Mouse (Mus musculus): ENCODE results near the gene Alox12b. TPM values are rescaled to one million over a fixed set of nuclear protein-coding genes. Genes with fewer than 3 reads are reported as not detected.

Gene Alox12b
- polyA plus RNA-seq, 1 experiment from 2014 or later, result 0.36 TPM

- Histone ChIP-seq H3K9me3 (replicated peaks; ENCODE audit: low read length) (no peaks in the 10 kb centered on the region), H3K9ac (ENCODE audit: low read depth, low read length) (no peak overlapping the region), H3K4me1 (replicated peaks; ENCODE audit: insufficient read depth, low read length) (peaks cover 4% of the 10 kb centered on the region; the same call in 1 of the 2 replicates), H3K36me3 (ENCODE audit: insufficient read depth, low read length) (peaks cover 31% of the 10 kb centered on the region), H3K4me3 (replicated peaks; ENCODE audit: low read depth, low read length) (peak overlapping the region; percentile 48), H3K27ac (no peak overlapping the region), H3K27me3 (ENCODE audit: insufficient read depth, low read length) (no peaks in the 10 kb centered on the region), H3K4me2 (ENCODE audit: low read length) (peak overlapping the region; percentile 57)
- no peak for TF ChIP-seq CTCF (IDR thresholded peaks at IDR 0.05; ENCODE audit: low read depth)
- 8% methylated on average over 21 of the region's 21 CpGs for WGBS
- no peak for DNase-seq (ENCODE audit: low spot score)
- no peak for ATAC-seq (replicated peaks; ENCODE audit: low FRiP score, low read depth)
Measured at GRCm38 (mm10) chr11:69111051-69111810, 45.6 kb upstream of the Alox12b start.

- H3K4me2 ChIP-seq (ENCODE audit: low read length), result no peak overlapping the region
- WGBS, result 62% methylated on average over 4 of the region's 4 CpGs
- peaks cover 4% of the 10 kb centered on the region; the same call in 1 of the 2 replicates for H3K4me1 ChIP-seq (replicated peaks; ENCODE audit: insufficient read depth, low read length)
- H3K27ac ChIP-seq, result no peak overlapping the region
- H3K4me3 ChIP-seq (replicated peaks; ENCODE audit: low read depth, low read length), result no peak overlapping the region
- ATAC-seq (replicated peaks; ENCODE audit: low FRiP score, low read depth) (no peak), DNase-seq (ENCODE audit: low spot score) (no peak)
- no peaks in the 10 kb centered on the region for H3K9me3 ChIP-seq (replicated peaks; ENCODE audit: low read length)
- no peak overlapping the region for H3K9ac ChIP-seq (ENCODE audit: low read depth, low read length)
- no peak for TF ChIP-seq CTCF (IDR thresholded peaks at IDR 0.05; ENCODE audit: low read depth)
- H3K27me3 ChIP-seq (ENCODE audit: insufficient read depth, low read length), result no peaks in the 10 kb centered on the region
- H3K36me3 ChIP-seq (ENCODE audit: insufficient read depth, low read length), result peaks cover 25% of the 10 kb centered on the region
Measured at GRCm38 (mm10) chr11:69111865-69112264, 44.9 kb upstream of the Alox12b start.

GRCm38 (mm10) chr11:69114018-69114417 is 42.8 kb upstream of the Alox12b start:
- DNase-seq (ENCODE audit: low spot score) (no peak), ATAC-seq (replicated peaks; ENCODE audit: low FRiP score, low read depth) (no peak)
- no peak for TF ChIP-seq CTCF (IDR thresholded peaks at IDR 0.05; ENCODE audit: low read depth)
- H3K36me3 ChIP-seq (ENCODE audit: insufficient read depth, low read length), result peaks cover 6% of the 10 kb centered on the region; the same call in 1 of the 2 replicates
- H3K4me1 ChIP-seq (replicated peaks; ENCODE audit: insufficient read depth, low read length), result peaks cover 6% of the 10 kb centered on the region
- no peak overlapping the region for H3K9ac ChIP-seq (ENCODE audit: low read depth, low read length)
- H3K27me3 ChIP-seq (ENCODE audit: insufficient read depth, low read length), result no peaks in the 10 kb centered on the region
- H3K4me2 ChIP-seq (ENCODE audit: low read length), result no peak overlapping the region
- H3K9me3 ChIP-seq (replicated peaks; ENCODE audit: low read length), result no peaks in the 10 kb centered on the region
- 68% methylated on average over 3 of the region's 3 CpGs for WGBS
- H3K4me3 ChIP-seq (replicated peaks; ENCODE audit: low read depth, low read length), result no peak overlapping the region
- H3K27ac ChIP-seq, result no peak overlapping the region

- ATAC-seq (replicated peaks; ENCODE audit: low FRiP score, low read depth) (no peak), DNase-seq (ENCODE audit: low spot score) (no peak)
- no peaks in the 10 kb centered on the region for H3K9me3 ChIP-seq (replicated peaks; ENCODE audit: low read length)
- peaks cover 9% of the 10 kb centered on the region for H3K4me1 ChIP-seq (replicated peaks; ENCODE audit: insufficient read depth, low read length)
- no peak overlapping the region for H3K9ac ChIP-seq (ENCODE audit: low read depth, low read length)
- H3K4me3 ChIP-seq (replicated peaks; ENCODE audit: low read depth, low read length), result no peak overlapping the region
- WGBS, result 85% methylated on average over 3 of the region's 3 CpGs
- H3K27me3 ChIP-seq (ENCODE audit: insufficient read depth, low read length), result no peaks in the 10 kb centered on the region
- H3K27ac ChIP-seq, result no peak overlapping the region
- no peak overlapping the region for H3K4me2 ChIP-seq (ENCODE audit: low read length)
- TF ChIP-seq CTCF (IDR thresholded peaks at IDR 0.05; ENCODE audit: low read depth), result no peak
- no peaks in the 10 kb centered on the region for H3K36me3 ChIP-seq (ENCODE audit: insufficient read depth, low read length)
Measured at GRCm38 (mm10) chr11:69114621-69115020, 42.2 kb upstream of the Alox12b start.

GRCm38 (mm10) chr11:69116843-69117242 is 39.9 kb upstream of the Alox12b start:
- Histone ChIP-seq H3K27me3 (ENCODE audit: insufficient read depth, low read length) (no peaks in the 10 kb centered on the region), H3K4me2 (ENCODE audit: low read length) (no peak overlapping the region), H3K9me3 (replicated peaks; ENCODE audit: low read length) (no peaks in the 10 kb centered on the region), H3K4me3 (replicated peaks; ENCODE audit: low read depth, low read length) (no peak overlapping the region), H3K36me3 (ENCODE audit: insufficient read depth, low read length) (no peaks in the 10 kb centered on the region), H3K4me1 (replicated peaks; ENCODE audit: insufficient read depth, low read length) (peaks cover 12% of the 10 kb centered on the region), H3K9ac (ENCODE audit: low read depth, low read length) (no peak overlapping the region), H3K27ac (no peak overlapping the region)
- TF ChIP-seq CTCF (IDR thresholded peaks at IDR 0.05; ENCODE audit: low read depth), result no peak
- 42% methylated on average over 5 of the region's 5 CpGs for WGBS
- ATAC-seq (replicated peaks; ENCODE audit: low FRiP score, low read depth), result no peak
- DNase-seq (ENCODE audit: low spot score), result no peak

- DNase-seq (ENCODE audit: low spot score) (peak; percentile 74), ATAC-seq (replicated peaks; ENCODE audit: low FRiP score, low read depth) (0 out of 2 replicates have a peak, but pooled peaks have one; percentile 2)
- TF ChIP-seq CTCF (IDR thresholded peaks at IDR 0.05; ENCODE audit: low read depth), result no peak
- Histone ChIP-seq H3K27ac (peak overlapping the region; percentile 78), H3K4me1 (replicated peaks; ENCODE audit: insufficient read depth, low read length) (peaks cover 12% of the 10 kb centered on the region), H3K9ac (ENCODE audit: low read depth, low read length) (peak overlapping the region; percentile 75), H3K27me3 (ENCODE audit: insufficient read depth, low read length) (no peaks in the 10 kb centered on the region), H3K9me3 (replicated peaks; ENCODE audit: low read length) (no peaks in the 10 kb centered on the region), H3K4me2 (ENCODE audit: low read length) (peak overlapping the region; percentile 95), H3K4me3 (replicated peaks; ENCODE audit: low read depth, low read length) (peak overlapping the region; percentile 80), H3K36me3 (ENCODE audit: insufficient read depth, low read length) (no peaks in the 10 kb centered on the region)
- under 1% methylated on average over 45 of the region's 45 CpGs for WGBS
Measured at GRCm38 (mm10) chr11:69117737-69118695, 38.8 kb upstream of the Alox12b start.
